Mouse (Mus musculus) limb, embryonic 15.5 days (tissue): ENCODE results near the gene Gm10439. TPM values are rescaled to one million over a fixed set of nuclear protein-coding genes. Genes with fewer than 3 reads are reported as not detected.
"Not testable (repeated sequence)": the region's sequence is repeated elsewhere in the genome, so short reads cannot be mapped to it uniquely, and the experiment has no call there.

Source experiments
- ATAC-seq: fragments of 200-750 bp; cut with Nextera tagmentation; 2 replicates; pipeline ENCODE4 v1.8.0; 2017; ENCODE audit warnings: low read depth, moderate TSS enrichment; ENCODE audit not compliant: insufficient number of reproducible peaks, low FRiP score, low TSS enrichment
- H3K27ac ChIP-seq: fragments of 300-500 bp; sonication (generic); 2 replicates; pipeline ENCODE4 v1.5.1; 2015; ENCODE audit warnings: moderate library complexity, mild to moderate bottlenecking, inconsistent platforms
- H3K27me3 ChIP-seq: fragments of 300-500 bp; sonication (generic); 2 replicates; pipeline ENCODE4 v1.6.1; 2015; ENCODE audit warnings: inconsistent platforms
- H3K36me3 ChIP-seq: fragments of 300-500 bp; sonication (generic); 2 replicates; pipeline ENCODE4 v1.6.1; 2015; ENCODE audit warnings: inconsistent platforms
- H3K4me1 ChIP-seq: fragments of 300-500 bp; sonication (generic); 2 replicates; pipeline ENCODE4 v1.6.1; 2015; ENCODE audit warnings: inconsistent platforms
- H3K4me2 ChIP-seq: fragments of 300-500 bp; sonication (generic); 2 replicates; pipeline ENCODE4 v1.6.1; 2015; ENCODE audit warnings: mild to moderate bottlenecking, inconsistent platforms
- H3K4me3 ChIP-seq: fragments of 300-500 bp; sonication (generic); 2 replicates; pipeline ENCODE4 v1.5.1; 2015; ENCODE audit warnings: mild to moderate bottlenecking, inconsistent platforms
- H3K9ac ChIP-seq: fragments of 300-500 bp; sonication (generic); 2 replicates; pipeline ENCODE4 v1.6.1; 2015; ENCODE audit warnings: inconsistent platforms
- H3K9me3 ChIP-seq: fragments of 300-500 bp; sonication (generic); 2 replicates; pipeline ENCODE4 v1.6.1; 2016; ENCODE audit warnings: inconsistent platforms
- WGBS: fragments of 180-500 bp; shearing (Covaris S2); methylation state at CpG from one replicate; pipeline ENCODE4 v1.1.7; 2015; 5-methylcytosine and 5-hydroxymethylcytosine counted together
- polyA plus RNA-seq: library from polyadenylated mRNA; unstranded; fragments of >200 nt; fragmentation: Nextera tagmentation; extraction: Ambion mirVana; gene quantifications from 2 replicates; pipeline ENCODE4 v1.2.1, GENCODE M21; 2015

Gene Gm10439
- not detected in 2 replicates for polyA plus RNA-seq

- not testable (repeated sequence) for H3K4me2 ChIP-seq, H3K4me3 ChIP-seq, H3K9ac ChIP-seq, H3K27me3 ChIP-seq, H3K36me3 ChIP-seq, H3K9me3 ChIP-seq, H3K4me1 ChIP-seq, ATAC-seq, H3K27ac ChIP-seq
- WGBS, result no CpG with 5 or more reads among the region's 6 CpGs
Measured at GRCm38 (mm10) chrX:149594270-149594669, at the start of gene Gm10439. Gene Gm10439, plus strand, starts transcription at chrX:149594570.

Other genes with a start within 250 kb of the Gm10439 start
- not detected in 2 replicates for gene Gm15085, start 147.0 kb upstream of the Gm10439 start, polyA plus RNA-seq
- gene Gm15097, start 189.9 kb downstream of the Gm10439 start, polyA plus RNA-seq, result not detected in 2 replicates